Mouse (Mus musculus) ES-Bruce4 (cell line): ENCODE measurements around the gene Btbd17.

Experiments
- CTCF ChIP-seq: IDR thresholded peaks from one replicate; pipeline ENCODE4 v1.8.1; 2011; ENCODE audit warnings: low read depth, low read length
- EP300 ChIP-seq: IDR thresholded peaks from 2 replicates; pipeline ENCODE4 v1.6.1; 2011; ENCODE audit warnings: low read depth, low read length; ENCODE audit not compliant: insufficient read depth
- POLR2A ChIP-seq: IDR thresholded peaks from one replicate; pipeline ENCODE4 v1.8.1; 2011; ENCODE audit warnings: low read length; ENCODE audit not compliant: insufficient read depth

DNA sequence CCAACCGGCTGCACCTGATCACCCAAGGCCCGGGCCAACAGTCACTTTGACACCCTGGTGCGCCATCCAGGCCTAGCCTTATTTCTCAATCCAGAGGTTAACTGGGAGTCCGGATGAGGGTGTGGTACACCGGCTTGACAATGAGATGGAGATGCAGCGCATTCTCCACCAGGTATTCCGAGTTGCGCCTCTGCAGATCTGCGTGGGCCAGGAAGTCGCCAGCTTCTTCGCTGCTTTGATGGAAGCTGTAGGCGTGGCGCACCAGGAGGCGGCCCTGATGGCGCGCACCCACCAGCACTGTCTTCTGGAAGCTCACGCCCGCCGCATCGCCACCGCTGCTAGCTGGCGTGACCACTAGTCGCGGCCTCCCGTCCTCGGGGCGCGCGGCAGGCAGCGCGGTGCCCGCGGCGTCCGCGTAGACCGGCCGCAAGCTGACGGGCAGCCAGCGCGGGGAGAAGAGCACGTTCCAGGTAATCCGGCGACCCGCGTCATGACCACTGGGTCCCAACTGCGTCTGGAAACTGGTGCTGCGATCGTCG is 4.3 kb downstream of the Btbd17 start:
- TF ChIP-seq POLR2A (no peak), CTCF (no peak), EP300 (no peak)
